Mouse (Mus musculus): ENCODE data around the gene Ptpru. TPM values are rescaled to one million over a fixed set of nuclear protein-coding genes. Genes with fewer than 3 reads are reported as not detected.

Gene Ptpru
- total RNA-seq, 1 experiment from 2014 or later: not detected

- ATAC-seq (replicated peaks; ENCODE audit: insufficient number of reproducible peaks, low FRiP score, low TSS enrichment, poor library complexity, severe bottlenecking): no peak
These were observed 97.5 kb downstream of the Ptpru start for GRCm38 (mm10) chr4:131740621-131741020.

- no peak for ATAC-seq (replicated peaks; ENCODE audit: insufficient number of reproducible peaks, low FRiP score, low TSS enrichment, poor library complexity, severe bottlenecking)
These were observed 109.5 kb downstream of the Ptpru start for GRCm38 (mm10) chr4:131728628-131729027.

DNA sequence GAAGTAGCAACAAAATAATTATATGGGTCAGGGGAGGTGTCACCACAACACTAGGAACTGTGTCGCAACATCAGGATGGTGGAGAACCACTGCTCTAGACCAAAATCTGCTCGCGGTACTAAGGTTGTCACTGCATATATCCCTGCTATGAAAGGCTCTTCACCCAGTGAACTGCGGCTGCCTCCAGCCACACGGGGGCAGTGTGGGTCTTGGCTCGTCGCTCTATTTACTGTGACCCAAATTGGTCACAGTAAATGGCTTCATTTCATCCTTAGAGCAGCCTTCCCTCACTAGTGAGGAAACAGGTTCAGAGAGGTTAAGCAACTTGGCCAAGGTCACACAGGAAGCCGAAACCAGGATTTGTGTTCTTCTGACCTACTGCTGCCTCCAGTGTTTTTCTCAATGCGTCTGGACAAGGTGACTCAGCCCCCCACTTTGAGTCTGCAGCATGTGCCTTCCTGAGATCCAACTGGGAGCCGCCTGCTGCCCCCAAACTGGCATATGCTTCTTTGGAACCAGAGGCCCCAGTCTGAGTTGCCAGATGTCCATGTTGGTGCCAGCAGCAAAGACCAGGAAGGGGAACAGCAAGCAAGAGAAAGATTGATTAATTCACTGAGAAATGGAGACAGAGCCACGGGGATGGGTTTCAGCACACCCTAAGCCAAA, 114.5 kb downstream of the Ptpru start:
- no peak for ATAC-seq (replicated peaks; ENCODE audit: insufficient number of reproducible peaks, low FRiP score, low TSS enrichment, poor library complexity, severe bottlenecking)

DNA sequence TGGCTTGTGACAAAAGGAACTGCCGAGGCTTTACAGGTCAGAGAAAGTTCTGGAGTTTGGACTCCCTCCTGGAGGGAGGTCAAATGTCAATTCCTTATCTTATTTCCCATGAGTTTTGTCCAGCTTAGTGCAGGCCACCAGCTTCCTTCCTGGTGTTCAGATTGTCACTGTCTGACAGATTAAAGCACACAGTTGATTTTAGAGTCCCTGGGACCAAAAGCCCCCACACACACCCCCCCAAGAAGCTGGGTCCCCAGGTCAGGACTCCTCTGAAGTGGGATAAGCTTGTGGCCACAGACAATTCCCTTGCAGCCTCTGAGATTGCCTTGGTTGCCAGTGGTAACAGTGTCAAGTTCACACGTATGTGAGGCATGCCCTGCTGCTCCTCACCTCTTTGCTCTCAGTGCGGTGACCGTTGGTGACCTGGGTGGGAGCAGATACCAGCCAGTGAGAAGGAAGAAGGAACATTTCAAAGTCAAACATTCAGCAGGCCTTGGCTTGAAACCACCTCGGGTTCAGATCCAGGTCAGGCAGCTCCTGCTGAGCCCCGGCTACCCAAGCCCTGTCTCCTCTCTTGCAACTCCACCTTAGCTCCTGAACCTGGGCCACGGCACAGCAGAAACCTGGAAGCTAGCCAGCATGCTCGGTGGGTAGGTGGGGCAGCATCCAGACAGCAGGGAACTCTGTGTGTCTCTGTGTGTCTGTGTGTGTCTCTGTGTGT, 115.8 kb downstream of the Ptpru start:
- no peak for ATAC-seq (replicated peaks; ENCODE audit: insufficient number of reproducible peaks, low FRiP score, low TSS enrichment, poor library complexity, severe bottlenecking)

DNA sequence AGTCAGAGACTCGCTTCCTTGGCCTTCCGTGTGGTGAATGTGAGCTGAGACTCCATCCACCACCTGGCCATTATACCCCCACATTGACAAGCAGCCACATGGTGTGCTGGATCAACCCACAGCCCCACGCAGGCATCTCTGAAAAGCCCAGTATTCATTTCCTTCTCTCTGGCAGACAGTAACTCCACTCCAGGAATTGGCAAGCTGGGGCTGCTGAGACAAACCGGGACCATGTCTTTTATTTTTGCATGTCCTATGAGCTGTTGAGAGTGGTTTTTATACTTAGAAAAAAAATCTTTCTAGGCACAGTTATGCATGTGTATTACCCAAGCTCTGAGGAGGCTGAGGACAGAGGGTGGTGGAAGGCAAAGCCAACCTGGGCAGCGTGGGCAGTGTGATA, 118.9 kb downstream of the Ptpru start:
- no peak for ATAC-seq (replicated peaks; ENCODE audit: insufficient number of reproducible peaks, low FRiP score, low TSS enrichment, poor library complexity, severe bottlenecking)

Other genes starting within 250 kb of the Ptpru start
- gene Mecr, start 5.2 kb upstream of the Ptpru start, total RNA-seq (2017): 11.1 to 17.7 TPM (median 12.7 TPM) in 3 replicates
- 49.3 to 72.8 TPM (median 58.3 TPM) in 3 replicates for gene Srsf4, start 35.3 kb upstream of the Ptpru start, total RNA-seq (2017)
- 0.39 TPM in 1 of 3 replicates, not detected in the others for gene Tmem200b, start 83.5 kb upstream of the Ptpru start, total RNA-seq (2017)
- gene Gm10300, start 236.4 kb upstream of the Ptpru start, total RNA-seq (2017): 0.19 to 2.2 TPM (median 0.85 TPM) in 3 replicates
- gene Epb41, start 237.0 kb upstream of the Ptpru start, total RNA-seq (2017): 92.6 to 112 TPM (median 98.1 TPM) in 3 replicates